Mouse (Mus musculus): ENCODE measurements around the gene Carhsp1.

The Carhsp1 gene

GRCm38 (mm10) chr16:8699556-8699955 lies 27.6 kb upstream of the Carhsp1 start:
- peaks cover 100% of the 10 kb centered on the region for H3K36me3 ChIP-seq (ENCODE audit: insufficient read depth, low read length)
- no peaks in the 10 kb centered on the region for H3K9me3 ChIP-seq (ENCODE audit: low read length)
- no peak for TF ChIP-seq CTCF (conservative IDR thresholded peaks at IDR 0.05; ENCODE audit: low read length)
- H3K4me3 ChIP-seq (replicated peaks; ENCODE audit: low read length), result no peak overlapping the region
- no peaks in the 10 kb centered on the region for H3K27me3 ChIP-seq (ENCODE audit: insufficient read depth, low read length)
- H3K4me1 ChIP-seq (replicated peaks; ENCODE audit: low read depth, low read length), result peaks cover 34% of the 10 kb centered on the region

GRCm38 (mm10) chr16:8691206-8691605 lies 19.3 kb upstream of the Carhsp1 start:
- peaks cover 100% of the 10 kb centered on the region for H3K36me3 ChIP-seq (ENCODE audit: insufficient read depth, low read length)
- peaks cover 77% of the 10 kb centered on the region for H3K4me1 ChIP-seq (replicated peaks; ENCODE audit: low read depth, low read length)
- TF ChIP-seq NANOG (IDR thresholded peaks at IDR 0.05; ENCODE audit: borderline replicate concordance, low read length) (no peak), POU5F1 (IDR thresholded peaks at IDR 0.05; ENCODE audit: borderline replicate concordance, low read length) (no peak), CTCF (conservative IDR thresholded peaks at IDR 0.05; ENCODE audit: low read length) (no peak)
- no peaks in the 10 kb centered on the region for H3K9me3 ChIP-seq (ENCODE audit: low read length)
- H3K27me3 ChIP-seq (ENCODE audit: insufficient read depth, low read length), result no peaks in the 10 kb centered on the region
- H3K4me3 ChIP-seq (replicated peaks; ENCODE audit: low read length), result no peak overlapping the region

GRCm38 (mm10) chr16:8689979-8690656 lies 18.2 kb upstream of the Carhsp1 start:
- Histone ChIP-seq H3K27me3 (ENCODE audit: insufficient read depth, low read length) (no peaks in the 10 kb centered on the region), H3K9me3 (ENCODE audit: low read length) (no peaks in the 10 kb centered on the region), H3K4me3 (replicated peaks; ENCODE audit: low read length) (no peak overlapping the region), H3K4me1 (replicated peaks; ENCODE audit: low read depth, low read length) (peaks cover 83% of the 10 kb centered on the region), H3K36me3 (ENCODE audit: insufficient read depth, low read length) (peaks cover 97% of the 10 kb centered on the region)
- TF ChIP-seq CTCF (conservative IDR thresholded peaks at IDR 0.05; ENCODE audit: low read length) (no peak), POU5F1 (IDR thresholded peaks at IDR 0.05; ENCODE audit: borderline replicate concordance, low read length) (no peak), NANOG (IDR thresholded peaks at IDR 0.05; ENCODE audit: borderline replicate concordance, low read length) (no peak)

- peaks cover 7% of the 10 kb centered on the region for H3K9me3 ChIP-seq (ENCODE audit: low read length)
- TF ChIP-seq NANOG (IDR thresholded peaks at IDR 0.05; ENCODE audit: borderline replicate concordance, low read length), result no peak
- TF ChIP-seq POU5F1 (IDR thresholded peaks at IDR 0.05; ENCODE audit: borderline replicate concordance, low read length), result no peak
- no peak for TF ChIP-seq CTCF (conservative IDR thresholded peaks at IDR 0.05; ENCODE audit: low read length)
- no peaks in the 10 kb centered on the region for H3K27me3 ChIP-seq (ENCODE audit: insufficient read depth, low read length)
- H3K36me3 ChIP-seq (ENCODE audit: insufficient read depth, low read length), result peaks cover 97% of the 10 kb centered on the region
- H3K4me3 ChIP-seq (replicated peaks; ENCODE audit: low read length), result no peak overlapping the region
- peaks cover 85% of the 10 kb centered on the region for H3K4me1 ChIP-seq (replicated peaks; ENCODE audit: low read depth, low read length)
Measured at GRCm38 (mm10) chr16:8687559-8688112, 15.7 kb upstream of the Carhsp1 start.

- H3K4me3 ChIP-seq (replicated peaks; ENCODE audit: low read length), result no peak overlapping the region
- H3K27me3 ChIP-seq (ENCODE audit: insufficient read depth, low read length), result no peaks in the 10 kb centered on the region
- H3K4me1 ChIP-seq (replicated peaks; ENCODE audit: low read depth, low read length), result peaks cover 80% of the 10 kb centered on the region
- H3K36me3 ChIP-seq (ENCODE audit: insufficient read depth, low read length), result peaks cover 97% of the 10 kb centered on the region
- peaks cover 10% of the 10 kb centered on the region for H3K9me3 ChIP-seq (ENCODE audit: low read length)
- no peak for TF ChIP-seq POU5F1 (IDR thresholded peaks at IDR 0.05; ENCODE audit: borderline replicate concordance, low read length)
- no peak for TF ChIP-seq CTCF (conservative IDR thresholded peaks at IDR 0.05; ENCODE audit: low read length)
- no peak for TF ChIP-seq NANOG (IDR thresholded peaks at IDR 0.05; ENCODE audit: borderline replicate concordance, low read length)
Measured at GRCm38 (mm10) chr16:8686871-8687535, 15.0 kb upstream of the Carhsp1 start.

- H3K27me3 ChIP-seq (ENCODE audit: insufficient read depth, low read length), result no peaks in the 10 kb centered on the region
- peaks cover 73% of the 10 kb centered on the region for H3K4me1 ChIP-seq (replicated peaks; ENCODE audit: low read depth, low read length)
- TF ChIP-seq POU5F1 (IDR thresholded peaks at IDR 0.05; ENCODE audit: borderline replicate concordance, low read length), result no peak
- peak; percentile 89 for TF ChIP-seq CTCF (conservative IDR thresholded peaks at IDR 0.05; ENCODE audit: low read length)
- H3K9me3 ChIP-seq (ENCODE audit: low read length), result peaks cover 10% of the 10 kb centered on the region
- H3K36me3 ChIP-seq (ENCODE audit: insufficient read depth, low read length), result peaks cover 89% of the 10 kb centered on the region
- H3K4me3 ChIP-seq (replicated peaks; ENCODE audit: low read length), result no peak overlapping the region
Measured at GRCm38 (mm10) chr16:8686121-8686870, 14.3 kb upstream of the Carhsp1 start.

GRCm38 (mm10) chr16:8685087-8685486 lies 13.1 kb upstream of the Carhsp1 start:
- Histone ChIP-seq H3K4me1 (replicated peaks; ENCODE audit: low read depth, low read length) (peaks cover 64% of the 10 kb centered on the region), H3K36me3 (ENCODE audit: insufficient read depth, low read length) (peaks cover 77% of the 10 kb centered on the region), H3K9me3 (ENCODE audit: low read length) (peaks cover 10% of the 10 kb centered on the region), H3K27me3 (ENCODE audit: insufficient read depth, low read length) (no peaks in the 10 kb centered on the region), H3K4me3 (replicated peaks; ENCODE audit: low read length) (no peak overlapping the region)
- TF ChIP-seq POU5F1 (IDR thresholded peaks at IDR 0.05; ENCODE audit: borderline replicate concordance, low read length) (no peak), CTCF (conservative IDR thresholded peaks at IDR 0.05; ENCODE audit: low read length) (no peak), NANOG (IDR thresholded peaks at IDR 0.05; ENCODE audit: borderline replicate concordance, low read length) (no peak)

- Histone ChIP-seq H3K27me3 (ENCODE audit: insufficient read depth, low read length) (no peaks in the 10 kb centered on the region), H3K4me1 (replicated peaks; ENCODE audit: low read depth, low read length) (peaks cover 28% of the 10 kb centered on the region), H3K9me3 (ENCODE audit: low read length) (peaks cover 10% of the 10 kb centered on the region)
Measured at GRCm38 (mm10) chr16:8680470-8680869, 8.5 kb upstream of the Carhsp1 start, which contains the start of gene Gm5767. TSS of gene Gm5767 (plus strand) at chr16:8680770.

More at GRCm38 (mm10) chr16:8680470-8680869, 8.5 kb upstream of the Carhsp1 start, which contains the start of gene Gm5767:
- no peak for TF ChIP-seq NANOG (IDR thresholded peaks at IDR 0.05; ENCODE audit: borderline replicate concordance, low read length)
- TF ChIP-seq CTCF (conservative IDR thresholded peaks at IDR 0.05; ENCODE audit: low read length), result no peak
- no peak for TF ChIP-seq POU5F1 (IDR thresholded peaks at IDR 0.05; ENCODE audit: borderline replicate concordance, low read length)
- no peak within 1 kb of the TSS for H3K4me3 ChIP-seq (replicated peaks; ENCODE audit: low read length)
- peaks cover 33% of the 10 kb centered on the region for H3K36me3 ChIP-seq (ENCODE audit: insufficient read depth, low read length)
